Mouse (Mus musculus): ENCODE results near the gene Mast4.

DNA sequence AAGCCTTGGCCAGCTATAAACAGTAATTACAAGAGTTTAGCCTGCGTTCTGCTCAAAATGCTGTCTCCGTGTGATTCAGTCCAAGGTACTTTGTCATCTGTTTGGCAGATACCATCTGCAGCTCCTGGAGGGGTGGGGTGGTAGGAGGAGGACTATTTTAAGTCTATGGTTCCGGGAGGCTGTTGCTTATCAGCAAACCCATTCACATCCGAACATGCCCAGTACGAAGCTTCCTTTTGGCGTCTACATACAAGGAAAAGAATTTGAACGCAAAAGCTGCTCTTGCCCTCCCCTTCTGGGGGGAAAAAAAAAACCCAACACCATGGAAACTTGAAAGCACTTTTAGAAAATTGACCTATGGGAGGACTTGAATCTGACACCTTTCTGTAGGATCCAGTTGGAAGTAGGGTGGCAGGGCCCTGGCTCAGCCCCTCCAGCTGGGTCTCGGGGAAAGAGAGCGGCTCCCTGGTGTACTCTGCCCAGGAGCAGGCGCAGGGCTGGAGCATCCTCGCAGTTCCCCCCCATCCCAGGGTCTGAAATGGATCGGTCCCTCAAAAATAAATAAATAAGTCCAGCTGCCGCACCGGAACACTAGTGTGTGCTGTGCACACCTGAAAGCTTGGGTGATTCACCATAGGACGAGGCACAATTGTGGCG lies 428.2 kb downstream of the Mast4 start:
- TF ChIP-seq GATA1 (IDR thresholded peaks at IDR 0.05; ENCODE audit: borderline replicate concordance, low read length), result no peak
- TF ChIP-seq CTCF (IDR thresholded peaks at IDR 0.05; ENCODE audit: low read depth, low read length), result no peak
- TF ChIP-seq POLR2AphosphoS5 (IDR thresholded peaks at IDR 0.05; ENCODE audit: insufficient replicate concordance, low read depth, low read length), result no peak
- no peak for TF ChIP-seq TAL1 (conservative IDR thresholded peaks at IDR 0.05; ENCODE audit: low read depth, low read length)
- no peak for TF ChIP-seq GATA2 (IDR thresholded peaks at IDR 0.05; ENCODE audit: borderline replicate concordance, low read depth, low read length)

Measured in G1E (cell line).